Mouse (Mus musculus) adrenal gland (tissue): ENCODE measurements around the gene Olfr1283.
"Not testable (repeated sequence)": the region's sequence is repeated elsewhere in the genome, so short reads cannot be mapped to it uniquely, and the experiment has no call there.

Experiments used
- intact Hi-C: fragments of 180-260 bp; cut with DNase I; formaldehyde crosslinking; loops from one replicate; pipeline ENCODE4 v1.15.1; 2025
- long read RNA-seq, 2 experiments: library from polyadenylated mRNA; unstranded; transcript quantifications; one replicate each; pipeline ENCODE4 v2.0.0; 2020; ENCODE audit warnings: borderline replicate concordance in 1 of 2; ENCODE audit not compliant: insufficient replicate concordance in 1 of 2

The Olfr1283 gene
- long read RNA-seq, experiment 1: 0 reads
- long read RNA-seq, experiment 2: 0 reads

DNA sequence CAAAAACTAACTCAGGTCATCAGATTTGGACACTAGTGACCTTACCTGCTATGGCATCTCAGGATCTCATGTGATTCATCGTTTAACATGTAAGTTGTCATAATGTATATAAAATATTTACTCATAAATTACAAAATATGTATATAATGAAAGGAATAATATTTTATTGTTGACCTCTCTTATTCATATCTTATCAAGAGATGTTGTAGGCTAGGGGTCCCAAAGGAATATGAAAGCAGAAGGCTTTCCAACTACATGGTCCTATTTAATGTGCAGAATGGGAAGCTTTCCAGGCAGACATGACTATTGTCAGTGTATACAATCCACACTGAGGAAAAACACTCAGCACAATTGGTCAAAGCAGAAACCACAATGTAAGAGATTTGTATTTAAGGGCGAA is at the start of gene Olfr1283:
Gene Olfr1283 (plus strand): TSS at position 301 of the 400 bp plus-strand sequence.
- intact Hi-C loops: no loop called here

DNA sequence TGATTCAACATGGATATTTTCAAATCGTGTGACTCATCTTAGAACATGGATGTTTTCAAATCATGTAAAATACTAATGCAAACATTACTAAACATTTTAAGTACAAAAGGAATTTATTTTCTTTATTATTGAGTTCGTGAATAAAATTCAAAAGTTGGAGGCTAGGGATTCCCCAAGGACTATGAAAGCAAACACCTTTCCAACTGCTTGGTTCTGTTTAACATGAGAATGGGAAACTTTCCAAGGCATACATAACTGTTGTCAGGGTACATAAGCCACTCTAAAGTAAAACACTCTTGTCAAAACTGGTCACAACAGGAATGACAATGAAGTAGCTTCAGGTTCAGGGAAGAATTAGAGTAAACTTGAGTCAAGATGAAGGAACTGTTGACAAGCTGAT is 40.4 kb upstream of the Olfr1283 start, which contains the start of gene Olfr1281:
Gene Olfr1281 (plus strand): TSS at position 301 of the 400 bp plus-strand sequence.
- intact Hi-C loops: no loop called here

DNA sequence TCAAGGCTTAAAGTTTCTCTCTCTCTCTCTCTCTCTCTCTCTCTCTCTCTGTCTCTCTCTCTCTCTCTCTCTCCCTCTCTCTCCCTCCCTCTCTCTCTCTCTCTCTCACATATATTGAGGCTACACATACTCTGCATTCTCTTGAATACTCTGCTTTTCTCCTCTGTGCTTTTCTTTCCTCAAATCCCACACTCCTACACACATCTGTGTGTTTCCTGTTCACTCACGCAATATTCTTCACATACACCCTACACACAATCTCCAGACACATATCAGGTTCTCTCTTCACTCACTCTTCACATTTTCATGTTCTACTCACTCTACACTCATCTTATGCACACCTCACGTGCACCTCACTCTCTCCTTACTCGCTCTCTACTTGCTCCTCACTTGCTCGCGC is 32.9 kb upstream of the Olfr1283 start:
- intact Hi-C loops: not testable (repeated sequence)

DNA sequence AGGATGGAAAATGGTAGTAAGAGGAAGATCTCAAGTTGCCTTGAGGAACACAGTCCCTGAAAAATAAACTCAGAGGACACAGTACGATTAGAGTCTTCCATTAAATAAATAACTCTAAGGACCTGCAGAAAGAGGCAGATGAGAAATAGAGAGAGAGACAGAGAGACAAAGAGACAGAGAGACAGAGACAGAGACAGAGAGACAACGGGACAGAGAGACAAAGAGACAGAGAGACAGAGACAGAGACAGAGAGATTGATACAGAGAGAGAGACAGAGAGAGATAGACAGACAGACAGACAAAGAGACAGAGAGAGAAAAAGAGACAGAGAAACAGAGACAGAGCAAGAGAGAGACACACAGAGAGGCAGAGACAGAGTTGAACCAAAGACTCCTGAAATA is 30.6 kb upstream of the Olfr1283 start, which contains the start of gene Olfr1282:
Gene Olfr1282 (minus strand): TSS at position 101 of the 400 bp plus-strand sequence.
- intact Hi-C loops: no loop called here

GRCm38 (mm10) chr2:111375222-111375621 is 8.6 kb downstream of the Olfr1283 start, which contains the start of gene Olfr1284:
Olfr1284 (plus strand) TSS chr2:111375522.
- intact Hi-C loops: no loop called here
